Mouse (Mus musculus) midbrain, embryonic 14.5 days (tissue): ENCODE results near the gene Hadhb. TPM values are rescaled to one million over a fixed set of nuclear protein-coding genes. Genes with fewer than 3 reads are reported as not detected.
A peak's percentile ranks its signal among the peaks of the same experiment; 100 is the strongest.
"Not testable (repeated sequence)": the region's sequence is repeated elsewhere in the genome, so short reads cannot be mapped to it uniquely, and the experiment has no call there.

Source experiments
- ATAC-seq: fragments of 200-750 bp; cut with Nextera tagmentation; 2 replicates; pipeline ENCODE4 v1.8.0; 2017; ENCODE audit warnings: moderate number of reproducible peaks, moderate library complexity; ENCODE audit not compliant: low FRiP score, low TSS enrichment
- DNase-seq: peaks from one replicate; pipeline ENCODE4 v3.0.0-alpha.2; 2015
- H3K27ac ChIP-seq: fragments of 300-500 bp; sonication (generic); replicated peaks from 2 replicates; pipeline ENCODE4 v1.5.1; 2014; ENCODE audit warnings: mild to moderate bottlenecking, low read depth, low read length, moderate library complexity
- H3K27me3 ChIP-seq: fragments of 300-500 bp; sonication (generic); 2 replicates; pipeline ENCODE4 v1.6.1; 2014; ENCODE audit warnings: low read length, control low read depth, mixed read lengths; ENCODE audit not compliant: control insufficient read depth, insufficient read depth
- H3K36me3 ChIP-seq: fragments of 300-500 bp; sonication (generic); 2 replicates; pipeline ENCODE4 v1.6.1; 2014; ENCODE audit warnings: low read length, control low read depth; ENCODE audit not compliant: control insufficient read depth, insufficient read depth
- H3K4me1 ChIP-seq: fragments of 300-500 bp; sonication (generic); 2 replicates; pipeline ENCODE4 v1.6.1; 2014; ENCODE audit warnings: mild to moderate bottlenecking, antibody characterized with exemption, low read length, control low read depth; ENCODE audit not compliant: control insufficient read depth, insufficient read depth
- H3K4me2 ChIP-seq: fragments of 300-500 bp; sonication (generic); 2 replicates; pipeline ENCODE4 v1.6.1; 2014; ENCODE audit warnings: mild to moderate bottlenecking, low read length, moderate library complexity
- H3K4me3 ChIP-seq: fragments of 300-500 bp; sonication (generic); replicated peaks from 2 replicates; pipeline ENCODE4 v1.5.1; 2014; ENCODE audit warnings: low read depth, low read length
- H3K9ac ChIP-seq: fragments of 300-500 bp; sonication (generic); replicated peaks from 2 replicates; pipeline ENCODE4 v1.6.1; 2014; ENCODE audit warnings: mild to moderate bottlenecking, low read length, moderate library complexity
- H3K9me3 ChIP-seq: fragments of 300-500 bp; sonication (generic); 2 replicates; pipeline ENCODE4 v1.6.1; 2016; ENCODE audit warnings: low read length, control low read depth, mixed read lengths; ENCODE audit not compliant: control insufficient read depth
- WGBS: fragments of 180-500 bp; shearing (Covaris S2); extraction: QIAGEN DNeasy Blood & Tissue Kit; methylation state at CpG from one replicate; pipeline ENCODE4 v1.1.7; 2014; 5-methylcytosine and 5-hydroxymethylcytosine counted together
- polyA plus RNA-seq: library from polyadenylated mRNA; unstranded; fragments of >200 nt; fragmentation: Nextera tagmentation; extraction: Ambion mirVana; gene quantifications from 2 replicates; pipeline ENCODE4 v1.2.1, GENCODE M21; 2014

The Hadhb gene
- polyA plus RNA-seq, 1 experiment from 2014 or later = 57.0 TPM

DNA sequence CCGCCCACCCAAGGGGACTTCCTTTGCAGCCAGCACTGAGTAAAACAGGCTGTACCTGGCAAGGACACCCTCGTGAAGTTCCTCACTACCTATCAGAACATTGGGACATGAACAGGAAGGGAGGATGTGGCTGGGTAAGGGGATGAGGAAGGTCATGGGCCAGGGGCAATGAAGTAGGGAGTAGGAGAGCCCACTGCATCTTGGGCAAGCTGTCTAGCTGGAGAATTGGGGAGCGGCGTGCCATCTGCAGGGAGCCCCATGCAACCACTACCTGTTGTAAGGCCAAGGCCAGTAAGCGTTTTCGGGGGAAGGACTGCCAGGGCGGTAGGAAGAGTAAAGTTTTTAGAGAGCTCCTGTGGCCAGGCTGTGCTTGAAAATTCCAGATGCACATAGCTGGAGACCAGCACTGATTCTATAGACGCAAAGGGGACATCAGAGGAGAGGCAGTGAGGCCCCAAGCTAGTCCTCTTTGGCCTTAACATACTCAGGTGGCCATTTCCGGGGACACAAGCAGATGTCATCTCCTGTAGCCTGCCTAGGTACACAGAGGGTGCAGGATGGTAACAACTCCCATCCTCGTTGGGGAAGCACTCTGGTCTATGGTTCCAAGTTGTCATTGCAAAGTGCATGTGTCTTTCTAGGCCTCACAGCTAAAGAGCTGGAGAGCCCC, 48.3 kb downstream of the Hadhb start:
- Histone ChIP-seq H3K27ac (no peak overlapping the region), H3K4me3 (no peak overlapping the region), H3K4me2 (no peak overlapping the region), H3K36me3 (no peaks in the 10 kb centered on the region), H3K9ac (no peak overlapping the region), H3K4me1 (no peaks in the 10 kb centered on the region), H3K9me3 (no peaks in the 10 kb centered on the region), H3K27me3 (no peaks in the 10 kb centered on the region)
- ATAC-seq (no peak), DNase-seq (no peak)
- WGBS = 79% methylated on average over 10 of the region's 10 CpGs

DNA sequence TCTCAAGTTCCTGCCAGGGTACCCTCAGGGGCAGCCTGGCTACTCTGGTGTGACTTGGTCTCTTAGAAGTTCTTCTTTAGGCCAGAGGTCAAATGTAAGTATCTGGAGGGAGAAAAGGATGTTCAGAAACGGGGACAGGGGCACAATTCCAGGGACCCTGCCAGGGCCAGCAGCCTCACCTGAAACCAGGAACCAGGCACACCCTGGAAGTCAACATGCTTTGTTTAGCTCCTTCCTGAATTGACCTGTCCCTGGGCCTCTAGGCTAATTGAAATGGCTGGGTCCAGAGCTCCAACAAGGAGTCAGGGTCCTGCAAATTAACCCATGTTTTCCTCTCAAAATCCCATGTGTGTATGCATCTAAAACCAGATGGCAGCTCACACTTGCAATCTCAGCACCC, 49.4 kb downstream of the Hadhb start:
- Histone ChIP-seq H3K27ac (no peak overlapping the region), H3K4me2 (no peak overlapping the region), H3K9ac (no peak overlapping the region), H3K9me3 (no peaks in the 10 kb centered on the region), H3K4me1 (no peaks in the 10 kb centered on the region), H3K36me3 (no peaks in the 10 kb centered on the region), H3K4me3 (no peak overlapping the region), H3K27me3 (no peaks in the 10 kb centered on the region)
- 64% methylated on average over 1 of the region's 1 CpGs for WGBS
- DNase-seq (no peak), ATAC-seq (no peak)

DNA sequence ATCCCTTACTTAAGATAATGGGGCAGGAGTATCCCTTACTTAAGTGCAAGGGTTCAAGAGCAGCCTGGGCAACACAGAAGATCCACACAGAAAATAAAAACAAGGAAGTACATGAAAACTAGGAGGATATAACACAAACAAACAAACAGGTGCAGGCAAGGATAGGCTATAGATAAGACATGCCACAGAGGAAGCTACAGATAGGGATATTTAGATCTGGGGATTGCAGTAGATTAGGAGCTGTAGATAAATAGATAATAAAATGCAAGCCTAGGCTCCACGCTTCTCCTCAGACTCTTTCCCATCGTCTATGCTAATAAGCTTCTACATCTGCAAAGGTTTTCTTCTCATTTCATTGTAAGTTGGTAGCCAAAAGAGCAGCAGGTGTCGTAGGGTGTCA, 50.0 kb downstream of the Hadhb start:
- H3K36me3 ChIP-seq = no peaks in the 10 kb centered on the region
- H3K27me3 ChIP-seq = no peaks in the 10 kb centered on the region
- DNase-seq (no peak), ATAC-seq (no peak)
- H3K9ac ChIP-seq = no peak overlapping the region
- H3K9me3 ChIP-seq = no peaks in the 10 kb centered on the region
- H3K4me3 ChIP-seq = no peak overlapping the region
- H3K27ac ChIP-seq = no peak overlapping the region
- H3K4me2 ChIP-seq = no peak overlapping the region
- H3K4me1 ChIP-seq = no peaks in the 10 kb centered on the region
- 76% methylated on average over 3 of the region's 3 CpGs for WGBS

- H3K4me2 ChIP-seq = no peak within 1 kb of the TSS
- WGBS = 42% methylated on average over 5 of the region's 5 CpGs
- H3K27me3 ChIP-seq = no peaks in the 10 kb centered on the region
- no peaks in the 10 kb centered on the region for H3K9me3 ChIP-seq
- no peaks in the 10 kb centered on the region for H3K36me3 ChIP-seq
- H3K9ac ChIP-seq = no peak within 1 kb of the TSS
- ATAC-seq = no peak
- no peaks in the 10 kb centered on the region for H3K4me1 ChIP-seq
- no peak within 1 kb of the TSS for H3K27ac ChIP-seq
- no peak within 1 kb of the TSS for H3K4me3 ChIP-seq
- no peak for DNase-seq
These were observed 50.4 kb downstream of the Hadhb start, which contains the start of gene Adgrf3 for GRCm38 (mm10) chr5:30205493-30205892. TSS of gene Adgrf3 (minus strand) at chr5:30205722.

DNA sequence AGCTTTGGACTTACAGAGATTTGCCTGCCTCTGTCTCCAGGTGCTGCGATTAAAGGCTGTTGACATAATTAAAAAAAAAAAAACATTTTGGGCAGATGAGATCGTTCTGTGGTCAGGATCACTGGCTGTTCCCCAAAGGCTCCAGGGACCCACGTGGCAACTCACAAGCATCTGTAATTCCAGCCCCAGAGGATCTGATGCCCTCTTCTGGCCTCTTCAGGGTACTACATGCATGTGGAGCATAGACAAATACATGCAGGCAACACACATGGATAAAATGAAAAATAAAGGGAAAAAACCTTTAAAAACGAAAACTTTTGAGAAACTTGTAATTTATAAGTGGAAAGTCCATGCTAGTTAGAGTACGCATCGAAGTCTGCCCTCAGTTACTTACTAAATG, 52.2 kb downstream of the Hadhb start:
- ATAC-seq (no peak), DNase-seq (peak; percentile 21)
- 64% methylated on average over 6 of the region's 6 CpGs for WGBS
- H3K36me3 ChIP-seq = no peaks in the 10 kb centered on the region
- H3K27me3 ChIP-seq = no peaks in the 10 kb centered on the region
- no peak overlapping the region for H3K4me2 ChIP-seq
- no peak overlapping the region for H3K4me3 ChIP-seq
- H3K9ac ChIP-seq = no peak overlapping the region
- H3K27ac ChIP-seq = no peak overlapping the region
- no peaks in the 10 kb centered on the region for H3K4me1 ChIP-seq
- no peaks in the 10 kb centered on the region for H3K9me3 ChIP-seq

GRCm38 (mm10) chr5:30210758-30211157, 55.7 kb downstream of the Hadhb start:
- H3K4me1 ChIP-seq, ATAC-seq, DNase-seq, H3K27ac ChIP-seq, H3K4me3 ChIP-seq, H3K9me3 ChIP-seq, H3K36me3 ChIP-seq, H3K9ac ChIP-seq, H3K27me3 ChIP-seq, H3K4me2 ChIP-seq: not testable (repeated sequence)
- 94% methylated on average over 5 of the region's 5 CpGs for WGBS

DNA sequence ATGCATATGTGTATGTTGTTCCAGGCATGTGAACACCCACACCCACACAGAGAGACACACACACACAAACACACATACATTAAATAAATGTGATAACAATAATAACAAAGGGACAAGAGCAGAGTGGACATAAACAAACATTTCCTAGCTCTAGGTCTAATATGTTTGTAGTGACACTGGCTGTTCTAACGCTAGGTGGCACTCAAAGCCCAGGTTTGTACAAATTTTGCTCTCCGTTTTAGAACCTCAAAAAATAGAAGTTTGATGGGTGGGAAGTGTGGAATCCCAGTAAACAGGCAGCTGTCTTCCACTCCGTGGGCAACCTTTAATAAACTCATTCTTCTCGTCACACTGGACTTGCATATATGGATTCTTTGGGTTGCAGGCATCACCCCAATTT, 59.8 kb downstream of the Hadhb start:
- Histone ChIP-seq H3K4me1 (no peaks in the 10 kb centered on the region), H3K36me3 (no peaks in the 10 kb centered on the region), H3K4me3 (no peak overlapping the region), H3K4me2 (no peak overlapping the region), H3K27ac (no peak overlapping the region), H3K9me3 (no peaks in the 10 kb centered on the region), H3K9ac (no peak overlapping the region), H3K27me3 (no peaks in the 10 kb centered on the region)
- DNase-seq (peak; percentile 90), ATAC-seq (no peak)
- WGBS = 10% methylated on average over 4 of the region's 4 CpGs

- Histone ChIP-seq H3K4me2 (no peak overlapping the region), H3K9me3 (no peaks in the 10 kb centered on the region), H3K27me3 (no peaks in the 10 kb centered on the region), H3K4me1 (no peaks in the 10 kb centered on the region), H3K27ac (no peak overlapping the region), H3K9ac (no peak overlapping the region), H3K36me3 (no peaks in the 10 kb centered on the region), H3K4me3 (no peak overlapping the region)
- ATAC-seq (no peak), DNase-seq (no peak)
- WGBS = 77% methylated on average over 5 of the region's 5 CpGs
These were observed 60.9 kb downstream of the Hadhb start for GRCm38 (mm10) chr5:30215970-30216369.

- H3K4me1 ChIP-seq = no peaks in the 10 kb centered on the region
- no peak for DNase-seq
These were observed 64.7 kb downstream of the Hadhb start for GRCm38 (mm10) chr5:30219715-30220114.

More at GRCm38 (mm10) chr5:30219715-30220114, 64.7 kb downstream of the Hadhb start:
- Histone ChIP-seq H3K9ac (no peak overlapping the region), H3K9me3 (no peaks in the 10 kb centered on the region), H3K36me3 (0 out of 2 replicates have a peak, but pooled peaks cover 5% of the 10 kb centered on the region), H3K27ac (no peak overlapping the region), H3K4me2 (no peak overlapping the region), H3K4me3 (no peak overlapping the region), H3K27me3 (no peaks in the 10 kb centered on the region)
- no peak for ATAC-seq
- 89% methylated on average over 2 of the region's 2 CpGs for WGBS
